Mouse (Mus musculus) gastrocnemius, postnatal 36 days (tissue): ENCODE data around the gene Zdhhc19. TPM values are rescaled to one million over a fixed set of nuclear protein-coding genes. Genes with fewer than 3 reads are reported as not detected.

Experiments used
- DNase-seq, 2 experiments: peaks; one replicate each; pipeline ENCODE4 v3.0.0; 2022
- intact Hi-C: fragments of 180-260 bp; cut with DNase I; formaldehyde crosslinking; loops from one replicate; pipeline ENCODE4 v1.15.1; 2025
- total RNA-seq, 2 experiments: library from RNA; stranded (reverse); gene quantifications; 2 replicates each; pipeline ENCODE4 v1.2.3; 2021

Gene Zdhhc19
- total RNA-seq, 2 experiments from 2014 or later, result not detected

- DNase-seq, result no peak
- intact Hi-C loops, result no loop called here
These were observed 45.5 kb downstream of the Zdhhc19 start for GRCm38 (mm10) chr16:32541338-32542179.

- DNase-seq, result no peak
- intact Hi-C loops, result no loop called here
These were observed 47.4 kb downstream of the Zdhhc19 start for GRCm38 (mm10) chr16:32543422-32543821.

GRCm38 (mm10) chr16:32547156-32548068 lies 51.3 kb downstream of the Zdhhc19 start:
- DNase-seq, result no peak
- intact Hi-C loops, result no loop called here

GRCm38 (mm10) chr16:32550084-32550483 lies 54.0 kb downstream of the Zdhhc19 start:
- DNase-seq, result no peak
- intact Hi-C loops, result no loop called here

GRCm38 (mm10) chr16:32550487-32550886 lies 54.4 kb downstream of the Zdhhc19 start:
- intact Hi-C loops, result no loop called here
- no peak for DNase-seq

GRCm38 (mm10) chr16:32551346-32551747 lies 55.3 kb downstream of the Zdhhc19 start:
- DNase-seq, result no peak
- intact Hi-C loops, result no loop called here

- DNase-seq, result no peak
- intact Hi-C loops, result no loop called here
These were observed 59.5 kb downstream of the Zdhhc19 start for GRCm38 (mm10) chr16:32555588-32555987.

- intact Hi-C loops, result no loop called here
- no peak for DNase-seq
These were observed 63.4 kb downstream of the Zdhhc19 start for GRCm38 (mm10) chr16:32559493-32559892.

GRCm38 (mm10) chr16:32563056-32563793 lies 67.2 kb downstream of the Zdhhc19 start:
- DNase-seq, result no peak
- intact Hi-C loops, result no loop called here

GRCm38 (mm10) chr16:32567282-32567681 lies 71.2 kb downstream of the Zdhhc19 start:
- no peak for DNase-seq
- intact Hi-C loops, result loop anchor here (5.0 kb wide), 1 partner anchor 40 kb away; the partner anchor contains the start of gene Tfrc

- intact Hi-C loops, result loop anchor here (5.0 kb wide), 1 partner anchor 39 kb away; the partner anchor contains the start of gene Tfrc
- no peak for DNase-seq
These were observed 72.3 kb downstream of the Zdhhc19 start for GRCm38 (mm10) chr16:32568401-32568800.

GRCm38 (mm10) chr16:32570042-32570441 lies 74.0 kb downstream of the Zdhhc19 start:
- intact Hi-C loops, result no loop called here
- no peak for DNase-seq

- intact Hi-C loops, result no loop called here
- DNase-seq, result no peak
These were observed 76.5 kb downstream of the Zdhhc19 start for GRCm38 (mm10) chr16:32572528-32572927.

GRCm38 (mm10) chr16:32586482-32586881 lies 90.4 kb downstream of the Zdhhc19 start:
- intact Hi-C loops, result loop anchor here (5.0 kb wide), 1 partner anchor 49 kb away; no protein-coding TSS in a partner anchor
- DNase-seq, result no peak

GRCm38 (mm10) chr16:32588568-32588967 lies 92.5 kb downstream of the Zdhhc19 start:
- intact Hi-C loops, result loop anchor here (5.0 kb wide), 1 partner anchor 51 kb away; no protein-coding TSS in a partner anchor

GRCm38 (mm10) chr16:32591521-32591920 lies 95.5 kb downstream of the Zdhhc19 start:
- DNase-seq, result no peak
- intact Hi-C loops, result no loop called here

More at GRCm38 (mm10) chr16:32588568-32588967, 92.5 kb downstream of the Zdhhc19 start:
- no peak for DNase-seq

GRCm38 (mm10) chr16:32593283-32593805 lies 97.3 kb downstream of the Zdhhc19 start:
- intact Hi-C loops, result no loop called here
- DNase-seq, result no peak

GRCm38 (mm10) chr16:32593916-32594315 lies 97.9 kb downstream of the Zdhhc19 start:
- no peak for DNase-seq
- intact Hi-C loops, result no loop called here

- no peak for DNase-seq
- intact Hi-C loops, result no loop called here
These were observed 98.6 kb downstream of the Zdhhc19 start for GRCm38 (mm10) chr16:32594701-32595100.
